Mouse (Mus musculus) heart, adult 18-20 months (tissue): Measurements from ENCODE around the gene Elobl. TPM values are rescaled to one million over a fixed set of nuclear protein-coding genes. Genes with fewer than 3 reads are reported as not detected.

ENCODE experiments used
- DNase-seq, 2 experiments: peaks; one replicate each; pipeline ENCODE4 v3.0.0; 2021 to 2022; ENCODE audit warnings: mixed read lengths in 1 of 2
- total RNA-seq, 2 experiments: library from RNA; stranded (reverse); gene quantifications; 2 replicates each; pipeline ENCODE4 v1.2.3; 2021

The Elobl gene
- total RNA-seq, 2 experiments from 2014 or later = not detected

- DNase-seq = no peak
These were observed 22.2 kb upstream of the Elobl start for GRCm38 (mm10) chr11:88988956-88989355.

- DNase-seq = no peak
These were observed 19.9 kb upstream of the Elobl start for GRCm38 (mm10) chr11:88986616-88987015.

- no peak for DNase-seq
These were observed 14.6 kb upstream of the Elobl start for GRCm38 (mm10) chr11:88981337-88981736.

GRCm38 (mm10) chr11:88977188-88977587 lies 10.5 kb upstream of the Elobl start:
- DNase-seq = no peak

GRCm38 (mm10) chr11:88976320-88976719 lies 9.6 kb upstream of the Elobl start:
- no peak for DNase-seq

- peak; percentile 94 to 95 for DNase-seq
These were observed 7.3 kb upstream of the Elobl start for GRCm38 (mm10) chr11:88973776-88974701.

- no peak for DNase-seq
These were observed 3.5 kb upstream of the Elobl start, which contains the start of gene Coil for GRCm38 (mm10) chr11:88970202-88970732. TSS of gene Coil (plus strand) at chr11:88970252.

GRCm38 (mm10) chr11:88958851-88959250 lies 7.9 kb downstream of the Elobl start:
- DNase-seq = no peak

- DNase-seq = peak; percentile 98 to 99
These were observed 11.3 kb downstream of the Elobl start, which contains the start of gene Scpep1 for GRCm38 (mm10) chr11:88955217-88955969. TSS of gene Scpep1 (minus strand) at chr11:88955465.

GRCm38 (mm10) chr11:88954803-88955202 lies 11.9 kb downstream of the Elobl start:
- DNase-seq = peak in 1 of 2 experiments; percentile 39

GRCm38 (mm10) chr11:88953582-88953981 lies 13.1 kb downstream of the Elobl start:
- no peak for DNase-seq

GRCm38 (mm10) chr11:88952117-88952516 lies 14.6 kb downstream of the Elobl start:
- no peak for DNase-seq

GRCm38 (mm10) chr11:88951576-88951975 lies 15.2 kb downstream of the Elobl start:
- DNase-seq = no peak

- no peak for DNase-seq
These were observed 16.0 kb downstream of the Elobl start for GRCm38 (mm10) chr11:88950640-88951250.

GRCm38 (mm10) chr11:88949802-88950639 lies 16.7 kb downstream of the Elobl start:
- DNase-seq = no peak

- no peak for DNase-seq
These were observed 17.8 kb downstream of the Elobl start for GRCm38 (mm10) chr11:88948896-88949295.

GRCm38 (mm10) chr11:88945971-88946585 lies 20.7 kb downstream of the Elobl start:
- no peak for DNase-seq

GRCm38 (mm10) chr11:88941489-88941888 lies 25.2 kb downstream of the Elobl start:
- no peak for DNase-seq

GRCm38 (mm10) chr11:88939634-88940033 lies 27.1 kb downstream of the Elobl start:
- no peak for DNase-seq

GRCm38 (mm10) chr11:88938770-88939169 lies 28.0 kb downstream of the Elobl start:
- DNase-seq = no peak

- DNase-seq = no peak
These were observed 28.8 kb downstream of the Elobl start for GRCm38 (mm10) chr11:88937886-88938285.
